Mouse (Mus musculus) layer of hippocampus, adult 18-20 months (tissue): ENCODE data around the gene Ptprg. TPM values are rescaled to one million over a fixed set of nuclear protein-coding genes. Genes with fewer than 3 reads are reported as not detected.
"Not testable (repeated sequence)": the region's sequence is repeated elsewhere in the genome, so short reads cannot be mapped to it uniquely, and the experiment has no call there.

Experiments used
- DNase-seq, 2 experiments: peaks; one replicate each; pipeline ENCODE4 v3.0.0; 2022; ENCODE audit warnings: low spot score in 2 of 2
- total RNA-seq, 2 experiments: library from RNA; stranded (reverse); gene quantifications; 2 replicates each; pipeline ENCODE4 v1.2.3; 2021

The Ptprg gene
- total RNA-seq, 2 experiments from 2014 or later = 100 to 102 TPM

DNA sequence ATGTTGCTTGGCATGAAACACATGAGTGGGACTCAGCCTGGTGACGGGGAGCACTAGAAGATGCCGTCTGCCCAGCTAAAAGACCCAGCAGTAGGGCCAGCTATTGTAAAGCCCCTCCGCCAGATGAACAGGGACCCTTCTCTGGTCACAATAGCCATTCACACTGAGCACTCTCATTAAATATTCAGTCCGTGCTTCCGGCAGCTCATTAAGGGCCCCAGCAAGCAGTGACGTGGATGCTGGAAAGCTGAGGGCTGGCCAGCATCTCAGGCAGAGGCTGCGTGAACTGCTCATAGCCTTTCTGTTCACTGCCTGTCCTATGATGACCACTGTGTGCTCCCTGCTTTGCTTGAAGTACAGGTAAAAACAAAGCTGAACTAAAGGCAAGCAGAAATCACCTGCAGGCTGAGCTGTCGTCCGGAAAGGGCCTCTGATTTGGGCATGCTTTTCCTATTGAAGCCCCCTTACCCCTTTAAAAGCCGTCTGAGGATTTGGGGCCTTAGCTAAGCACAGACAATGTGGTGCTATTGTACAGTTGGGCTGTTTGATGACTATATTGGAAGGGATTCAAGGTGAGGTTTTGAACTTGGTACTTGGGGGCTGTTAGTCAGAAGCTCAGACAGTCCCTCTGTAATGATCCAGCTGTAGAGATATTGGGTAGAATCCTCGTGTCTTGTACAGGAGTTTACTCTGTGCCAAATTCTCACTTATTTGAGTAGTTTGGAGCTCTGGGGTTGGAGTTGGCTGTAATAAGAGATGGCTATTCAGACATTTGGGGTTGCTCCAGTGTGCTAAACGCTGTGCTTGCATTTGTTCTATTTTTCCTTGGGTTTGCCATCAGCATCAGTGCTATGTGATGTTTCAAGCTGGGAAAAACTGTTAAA lies 636.6 kb downstream of the Ptprg start:
- DNase-seq = peak in 1 of 2 experiments; percentile 19

DNA sequence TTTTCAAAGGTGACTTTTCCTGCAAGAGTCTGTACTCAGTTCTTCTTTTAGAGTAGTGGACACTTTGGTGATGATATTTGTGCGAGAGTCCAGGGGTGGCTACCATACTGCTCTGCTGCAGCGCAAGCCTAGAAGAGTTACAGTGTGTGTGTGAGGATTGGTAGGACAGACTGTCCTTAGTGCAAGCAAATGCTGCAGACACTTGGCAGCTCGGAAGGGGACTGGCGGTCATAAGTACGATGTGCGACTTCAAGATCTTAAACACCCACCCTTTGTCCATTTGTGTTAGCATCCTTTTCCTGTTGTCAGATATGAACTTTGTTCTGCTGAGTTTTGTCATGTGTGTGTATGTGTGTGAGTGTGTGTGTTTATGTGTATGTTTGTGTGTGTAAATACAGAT lies 637.7 kb downstream of the Ptprg start:
- no peak for DNase-seq

DNA sequence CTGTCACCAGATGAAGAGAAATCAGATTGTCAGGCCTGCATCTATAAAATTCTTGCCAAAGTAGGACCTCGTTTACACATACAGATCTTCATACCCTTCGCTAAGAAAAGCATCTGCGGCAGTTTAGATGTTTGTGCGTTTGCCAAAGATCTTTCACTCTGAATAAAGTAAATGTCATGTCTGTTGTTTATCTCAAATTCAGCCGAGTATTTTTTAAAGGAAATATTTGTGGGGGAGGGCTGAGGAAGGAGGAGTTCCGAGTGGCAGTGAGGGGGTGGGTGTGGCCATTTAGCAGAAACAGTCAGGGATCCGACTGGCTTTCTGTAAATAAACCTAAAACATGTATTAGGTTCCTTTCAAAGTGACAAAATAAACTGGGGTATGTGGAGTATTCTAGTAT lies 645.4 kb downstream of the Ptprg start:
- peak in 1 of 2 experiments; percentile 7 for DNase-seq

DNA sequence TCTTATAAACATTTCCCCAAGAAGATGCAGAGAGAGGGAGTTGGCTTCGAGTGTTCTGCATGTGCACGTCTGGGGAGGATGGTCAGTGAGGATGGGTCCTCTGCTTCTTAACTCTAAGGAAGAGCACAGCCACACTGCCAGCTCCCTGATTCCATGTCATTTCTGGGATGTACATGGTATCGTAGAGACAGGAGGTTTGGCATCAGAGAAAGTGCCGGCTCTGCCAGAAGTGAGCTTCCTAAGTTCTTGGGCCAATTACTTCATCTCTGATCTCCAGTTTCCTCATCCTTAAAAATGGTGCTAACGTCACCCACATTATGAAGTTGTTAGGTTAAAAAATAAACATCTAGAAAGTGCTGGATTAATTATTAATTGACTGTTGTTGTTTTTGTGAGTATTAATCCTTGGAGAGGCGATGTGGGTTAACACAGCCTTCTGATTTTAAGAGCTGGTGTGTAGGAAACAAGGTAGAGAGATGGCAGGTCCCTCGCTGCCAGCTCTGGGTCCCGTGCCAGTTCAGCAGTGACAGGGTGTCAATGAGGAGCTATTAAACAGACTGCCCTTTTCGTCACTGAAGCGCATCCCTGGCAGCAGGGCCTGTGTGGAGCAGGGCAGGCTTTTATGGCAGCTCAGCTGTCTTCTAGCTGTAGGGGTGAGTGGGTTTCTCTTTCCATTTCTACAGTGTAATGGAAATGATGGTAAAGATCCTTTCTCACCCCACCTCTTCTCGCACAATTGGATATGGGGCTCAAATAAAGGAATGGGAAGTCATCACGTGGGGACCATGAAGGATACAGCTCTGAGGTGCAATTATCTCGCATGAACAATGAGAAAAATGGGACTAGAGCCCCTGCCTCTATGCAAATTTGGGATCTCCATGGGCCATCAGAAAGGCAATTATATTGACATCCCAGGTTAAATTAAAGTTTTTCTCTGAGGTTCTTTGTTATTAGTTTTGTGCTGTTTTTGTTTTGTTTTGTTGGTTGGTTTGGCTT lies 646.9 kb downstream of the Ptprg start:
- no peak for DNase-seq

DNA sequence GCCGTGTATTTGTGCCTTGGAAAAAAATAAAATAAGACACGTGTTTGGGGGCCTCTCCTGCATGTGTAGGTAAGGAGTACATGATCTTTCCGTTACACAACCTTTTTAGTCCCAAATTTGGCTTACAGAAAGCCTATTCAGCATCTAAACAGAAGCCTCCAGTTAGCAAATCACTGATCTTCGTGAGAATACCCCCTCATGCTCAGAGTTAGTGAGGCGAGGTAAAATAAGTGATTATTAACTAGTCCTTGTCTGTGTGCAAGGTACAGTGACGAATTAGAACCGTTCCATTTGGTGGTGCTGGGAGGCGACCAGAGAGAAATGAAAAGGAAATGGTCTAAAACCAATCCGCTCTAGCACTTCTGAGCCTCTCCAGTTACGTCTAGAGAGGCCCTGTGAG lies 648.9 kb downstream of the Ptprg start:
- DNase-seq = no peak

- no peak for DNase-seq
These were observed 649.7 kb downstream of the Ptprg start for GRCm38 (mm10) chr14:12203081-12203480.

- DNase-seq = no peak
These were observed 652.8 kb downstream of the Ptprg start for GRCm38 (mm10) chr14:12206138-12206537.

GRCm38 (mm10) chr14:12208554-12208953 lies 655.2 kb downstream of the Ptprg start:
- DNase-seq = peak in 1 of 2 experiments; percentile 44

GRCm38 (mm10) chr14:12218544-12219150 lies 665.3 kb downstream of the Ptprg start:
- DNase-seq = no peak

DNA sequence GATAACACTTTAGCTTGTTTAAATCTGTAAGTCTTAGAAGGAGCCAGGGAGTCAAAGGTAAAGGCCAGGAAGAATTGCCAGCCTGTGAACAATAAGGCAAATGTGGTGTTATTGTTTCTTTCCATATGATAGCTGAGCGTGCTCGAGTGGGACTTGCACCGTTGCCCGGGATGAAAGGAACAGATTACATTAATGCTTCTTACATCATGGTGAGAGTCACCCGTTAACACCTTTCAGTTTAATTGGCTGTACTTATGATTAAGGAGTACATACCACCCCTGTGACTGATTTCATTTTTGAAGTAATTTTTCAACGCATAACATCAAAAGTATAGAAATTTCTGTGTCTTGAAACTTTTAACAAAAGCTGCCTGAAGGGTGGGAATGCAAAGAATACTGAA lies 666.5 kb downstream of the Ptprg start:
- DNase-seq = no peak

GRCm38 (mm10) chr14:12220540-12220939 lies 667.2 kb downstream of the Ptprg start:
- DNase-seq = peak; percentile 18 to 61

- DNase-seq = no peak
These were observed 668.2 kb downstream of the Ptprg start for GRCm38 (mm10) chr14:12221571-12221970.

DNA sequence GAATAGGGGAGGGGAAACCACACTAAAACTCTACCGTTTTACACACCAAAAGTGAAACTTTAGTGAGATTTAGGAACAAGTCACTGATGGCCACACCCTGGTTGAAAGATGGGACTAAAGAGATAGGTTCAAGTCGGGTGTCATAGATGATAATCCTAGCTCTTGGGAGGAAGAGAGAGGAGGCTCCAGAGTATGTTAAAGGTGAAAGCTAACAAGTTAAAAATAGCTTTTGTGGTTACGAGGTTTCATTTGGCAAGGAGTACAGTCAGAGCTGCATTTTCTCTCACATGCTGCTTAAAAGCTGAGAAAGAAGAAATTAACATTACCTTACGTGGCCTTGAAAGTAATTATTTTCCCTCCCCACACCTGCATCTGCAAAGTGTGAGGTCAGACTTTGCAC lies 690.4 kb downstream of the Ptprg start:
- no peak for DNase-seq

DNA sequence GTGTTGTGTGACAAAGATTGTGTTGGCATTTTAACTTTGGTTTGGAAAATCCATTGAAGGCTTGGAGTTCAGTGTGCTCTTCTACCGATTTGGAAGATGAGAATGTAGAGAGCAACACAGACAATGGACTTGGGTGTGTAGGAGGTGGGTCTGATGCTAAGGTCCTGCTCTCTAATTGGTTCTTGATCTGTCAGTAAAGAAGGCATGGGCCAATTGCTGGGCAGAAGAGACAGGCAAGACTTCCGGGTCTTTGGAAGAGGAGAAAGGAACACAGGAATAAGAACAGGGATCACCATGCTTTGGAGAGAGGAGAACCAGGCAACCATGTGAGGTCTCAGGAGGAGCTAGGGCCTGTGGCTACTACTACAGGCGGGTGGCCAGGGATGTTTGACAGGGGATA lies 722.7 kb downstream of the Ptprg start:
- no peak for DNase-seq

DNA sequence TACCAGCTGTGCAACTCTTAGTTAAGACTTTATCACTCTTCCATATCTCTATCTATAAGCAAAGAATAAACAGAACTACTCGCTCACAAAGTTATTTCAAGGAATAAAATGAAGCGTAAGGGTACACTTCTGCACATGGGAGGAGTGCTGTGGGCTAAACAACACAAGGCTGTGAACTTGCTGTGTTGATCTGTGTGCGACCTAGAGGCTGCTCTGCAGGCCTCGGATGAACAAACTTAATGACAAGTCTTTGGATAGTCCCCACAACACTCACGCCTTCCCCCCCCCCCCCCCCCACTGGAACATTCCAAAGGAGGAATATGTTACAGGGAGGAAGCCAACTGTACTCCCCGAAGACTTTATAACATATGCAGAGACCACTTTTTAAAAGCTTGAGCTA lies 730.3 kb downstream of the Ptprg start, which contains the start of gene Gm49355:
Gene Gm49355 (plus strand): TSS at position 336 of the 400 bp plus-strand sequence.
- no peak for DNase-seq

GRCm38 (mm10) chr14:12284141-12284912 lies 731.0 kb downstream of the Ptprg start, which contains the start of gene 3830406C13Rik:
3830406C13Rik (plus strand) TSS chr14:12284173.
- DNase-seq = peak; percentile 82 to 90

- DNase-seq = not testable (repeated sequence)
These were observed 736.4 kb downstream of the Ptprg start for GRCm38 (mm10) chr14:12289747-12290146.
